7 mouse cellular contexts compared by ENCODE assay signal in the genomic region with DNA sequence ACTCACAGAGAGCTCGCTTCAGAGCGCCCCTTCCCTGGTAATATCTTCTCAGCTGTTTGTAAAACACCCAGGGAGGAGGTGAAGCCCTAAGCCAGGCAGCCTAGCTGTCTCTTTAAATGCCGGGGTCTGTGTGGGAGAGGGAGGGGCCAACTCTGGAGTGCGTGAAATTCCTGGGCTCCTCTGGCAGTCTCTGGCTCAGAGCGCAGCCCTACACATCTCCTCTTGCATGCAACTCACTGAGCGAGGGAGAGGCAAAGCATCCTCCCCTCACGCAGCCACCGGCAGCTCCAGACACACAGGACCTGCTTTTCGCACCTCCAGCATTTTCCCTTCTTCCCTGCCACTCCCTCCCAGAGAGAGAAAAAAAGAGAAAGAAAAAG. TPM values are rescaled to one million over a fixed set of nuclear protein-coding genes. Genes with fewer than 3 reads are reported as not detected.
DNase-seq lines count a peak whose midpoint lies in the region; ATAC-seq lines count a peak whose summit lies in the region.

A gene (plus strand): TSS at position 186 of the 380 bp plus-strand sequence.

- DNase-seq in cerebellum, adult 18-20 months: peak; percentile 38 to 43
- DNase-seq in embryo, embryonic 11.5 days (ENCODE audit: low read depth, low spot score): peak; percentile 46
- DNase-seq in hindbrain, embryonic 11.5 days (ENCODE audit: low spot score): peak; percentile 80
- DNase-seq in layer of hippocampus, postnatal 36 days: peak; percentile 74 to 76
- DNase-seq in midbrain, embryonic 10.5 days (ENCODE audit: low spot score): peak; percentile 79
- DNase-seq in gastrocnemius, postnatal 25 days: no peak

- peak within 1 kb of the TSS; percentile 31 for H3K4me3 ChIP-seq in hindbrain, embryonic 11.5 days (ENCODE audit: low read depth, low read length)
- peak within 1 kb of the TSS; percentile 55 for H3K4me3 ChIP-seq in midbrain, embryonic 10.5 days
- peak within 1 kb of the TSS; percentile 28 for H3K4me3 ChIP-seq in stomach, embryonic 16.5 days (replicated peaks; ENCODE audit: low read length)

- H3K27me3 ChIP-seq in hindbrain, embryonic 11.5 days (ENCODE audit: control insufficient read depth, insufficient read depth, low read length): no peaks in the 10 kb centered on the region
- H3K27me3 ChIP-seq in midbrain, embryonic 10.5 days (ENCODE audit: low read depth, poor library complexity, severe bottlenecking): no peaks in the 10 kb centered on the region
- no peaks in the 10 kb centered on the region for H3K27me3 ChIP-seq in stomach, embryonic 16.5 days (ENCODE audit: control insufficient read depth, insufficient read depth, low read length)

- H3K4me2 ChIP-seq in hindbrain, embryonic 11.5 days (replicated peaks; ENCODE audit: low read depth, low read length): peak within 1 kb of the TSS; percentile 35
- peak within 1 kb of the TSS; percentile 49 for H3K4me2 ChIP-seq in stomach, embryonic 16.5 days (ENCODE audit: low read depth, low read length)

- H3K36me3 ChIP-seq in hindbrain, embryonic 11.5 days (ENCODE audit: control insufficient read depth, insufficient read depth, low read length): no peaks in the 10 kb centered on the region
- H3K36me3 ChIP-seq in midbrain, embryonic 10.5 days: no peaks in the 10 kb centered on the region
- no peaks in the 10 kb centered on the region for H3K36me3 ChIP-seq in stomach, embryonic 16.5 days (ENCODE audit: control insufficient read depth, insufficient read depth, low read length)

- peak; percentile 96 for ATAC-seq in hindbrain, embryonic 11.5 days (ENCODE audit: low FRiP score)
- peak; percentile 74; the same call in 1 of the 2 replicates for ATAC-seq in stomach, embryonic 16.5 days (ENCODE audit: insufficient read depth, low FRiP score)

- WGBS in hindbrain, embryonic 11.5 days: 3% methylated on average over 9 of the region's 9 CpGs
- WGBS in midbrain, embryonic 10.5 days: 0% methylated on average over 9 of the region's 9 CpGs
- under 1% methylated on average over 9 of the region's 9 CpGs for WGBS in stomach, embryonic 16.5 days

- 0 out of 2 replicates have a peak within 1 kb of the TSS, but pooled peaks have one; percentile 0 for H3K9ac ChIP-seq in hindbrain, embryonic 11.5 days (ENCODE audit: low read depth, low read length)
- H3K9ac ChIP-seq in stomach, embryonic 16.5 days (ENCODE audit: low read length): no peak within 1 kb of the TSS

- H3K9me3 ChIP-seq in hindbrain, embryonic 11.5 days (ENCODE audit: control insufficient read depth, low read length): no peaks in the 10 kb centered on the region
- H3K9me3 ChIP-seq in midbrain, embryonic 10.5 days (replicated peaks): no peaks in the 10 kb centered on the region
- no peaks in the 10 kb centered on the region for H3K9me3 ChIP-seq in stomach, embryonic 16.5 days (replicated peaks; ENCODE audit: control insufficient read depth, low read length)

- H3K4me1 ChIP-seq in hindbrain, embryonic 11.5 days (replicated peaks; ENCODE audit: control insufficient read depth, insufficient read depth, low read length): no peaks in the 10 kb centered on the region
- peaks cover 16% of the 10 kb centered on the region for H3K4me1 ChIP-seq in midbrain, embryonic 10.5 days
- no peaks in the 10 kb centered on the region for H3K4me1 ChIP-seq in stomach, embryonic 16.5 days (ENCODE audit: control insufficient read depth, insufficient read depth, low read length)

- no peak within 1 kb of the TSS for H3K27ac ChIP-seq in hindbrain, embryonic 11.5 days (ENCODE audit: low read depth, low read length)
- H3K27ac ChIP-seq in midbrain, embryonic 10.5 days (replicated peaks): peak within 1 kb of the TSS; percentile 64
- no peak within 1 kb of the TSS for H3K27ac ChIP-seq in stomach, embryonic 16.5 days (ENCODE audit: low read length)

RNA-seq across cellular contexts. Expression of the gene that starts here (rescaled TPM):
- 27.7 and 52.4 TPM in 2 replicates for polyA plus RNA-seq in hindbrain, embryonic 11.5 days (2014; fragmentation: Nextera tagmentation; extraction: Ambion mirVana)
- 100 to 1,000 TPM; 185 to 190 TPM for total RNA-seq in layer of hippocampus, postnatal 36 days (2021)
- polyA plus RNA-seq in midbrain, embryonic 10.5 days (2016; fragmentation: Nextera tagmentation; extraction: Ambion mirVana): 5.2 and 18.0 TPM in 2 replicates
- polyA plus RNA-seq in stomach, embryonic 16.5 days (2015; fragmentation: Nextera tagmentation; extraction: Ambion mirVana): 2.2 TPM in 2 replicates
- total RNA-seq in gastrocnemius, postnatal 25 days (2021): under 1 TPM in 1 of 2 experiments, not detected in 1; 0.05 TPM

Comparison
In these comparisons a context has a peak if more than half of its experiments do, and no peak if none do; other contexts are left out.
1. RNA of the gene that starts here (total RNA-seq): 185 to 190 TPM in layer of hippocampus, postnatal 36 days; 0.05 TPM in gastrocnemius, postnatal 25 days; every median in the first group is over 100 times any median in the second.
2. Peak in every context shown above with its lines, with median percentiles within 50 percentile points of each other: H3K4me3 ChIP-seq.